Mouse (Mus musculus) hindbrain, embryonic 16.5 days (tissue): ENCODE results near the gene Zfp981. TPM values are rescaled to one million over a fixed set of nuclear protein-coding genes. Genes with fewer than 3 reads are reported as not detected.
"Not testable (repeated sequence)": the region's sequence is repeated elsewhere in the genome, so short reads cannot be mapped to it uniquely, and the experiment has no call there.

Source experiments
- ATAC-seq: fragments of 200-750 bp; cut with Nextera tagmentation; 2 replicates; pipeline ENCODE4 v1.8.0; 2017; ENCODE audit warnings: moderate TSS enrichment, moderate library complexity
- H3K27ac ChIP-seq: fragments of 300-500 bp; sonication (generic); 2 replicates; pipeline ENCODE4 v1.5.1; 2014; ENCODE audit warnings: low read depth, mild to moderate bottlenecking, control low read depth, low read length, moderate library complexity
- H3K27me3 ChIP-seq: fragments of 300-500 bp; sonication (generic); replicated peaks from 2 replicates; pipeline ENCODE4 v1.6.1; 2014; ENCODE audit warnings: low read length; ENCODE audit not compliant: control insufficient read depth, insufficient read depth
- H3K36me3 ChIP-seq: fragments of 300-500 bp; sonication (generic); 2 replicates; pipeline ENCODE4 v1.6.1; 2014; ENCODE audit warnings: mild to moderate bottlenecking, low read length, moderate library complexity, mixed read lengths; ENCODE audit not compliant: control insufficient read depth, insufficient read depth
- H3K4me1 ChIP-seq: fragments of 300-500 bp; sonication (generic); 2 replicates; pipeline ENCODE4 v1.6.1; 2014; ENCODE audit warnings: low read depth, low read length; ENCODE audit not compliant: control insufficient read depth, insufficient read depth
- H3K4me2 ChIP-seq: fragments of 300-500 bp; sonication (generic); 2 replicates; pipeline ENCODE4 v1.6.1; 2014; ENCODE audit warnings: mild to moderate bottlenecking, low read length, control low read depth, moderate library complexity
- H3K4me3 ChIP-seq: fragments of 300-500 bp; sonication (generic); 2 replicates; pipeline ENCODE4 v1.5.1; 2014; ENCODE audit warnings: mild to moderate bottlenecking, low read length, control low read depth, moderate library complexity
- H3K9ac ChIP-seq: fragments of 300-500 bp; sonication (generic); 2 replicates; pipeline ENCODE4 v1.6.1; 2014; ENCODE audit warnings: low read depth, mild to moderate bottlenecking, control low read depth, low read length, moderate library complexity
- H3K9me3 ChIP-seq: fragments of 300-500 bp; sonication (generic); 2 replicates; pipeline ENCODE4 v1.6.1; 2014; ENCODE audit warnings: mild to moderate bottlenecking, low read length, moderate library complexity; ENCODE audit not compliant: control insufficient read depth
- WGBS: fragments of 180-500 bp; shearing (Covaris S2); extraction: QIAGEN DNeasy Blood & Tissue Kit; methylation state at CpG from one replicate; pipeline ENCODE4 v1.1.7; 2014; 5-methylcytosine and 5-hydroxymethylcytosine counted together
- polyA plus RNA-seq: library from polyadenylated mRNA; unstranded; fragments of >200 nt; fragmentation: Nextera tagmentation; extraction: Ambion mirVana; gene quantifications from 2 replicates; pipeline ENCODE4 v1.2.1, GENCODE M21; 2015

Gene Zfp981
- polyA plus RNA-seq, 1 experiment from 2014 or later: 0.39 TPM

GRCm38 (mm10) chr4:146483571-146484280 lies 18.1 kb upstream of the Zfp981 start:
- WGBS: 76% methylated on average over 13 of the region's 13 CpGs
- peak; percentile 59; the same call in 1 of the 2 replicates for ATAC-seq
- not testable (repeated sequence) for H3K36me3 ChIP-seq, H3K27me3 ChIP-seq, H3K4me3 ChIP-seq, H3K4me2 ChIP-seq, H3K27ac ChIP-seq, H3K4me1 ChIP-seq, H3K9ac ChIP-seq
- peaks cover 55% of the 10 kb centered on the region for H3K9me3 ChIP-seq

GRCm38 (mm10) chr4:146484676-146485075 lies 17.2 kb upstream of the Zfp981 start:
- H3K9me3 ChIP-seq: peaks cover 57% of the 10 kb centered on the region
- not testable (repeated sequence) for H3K36me3 ChIP-seq

DNA sequence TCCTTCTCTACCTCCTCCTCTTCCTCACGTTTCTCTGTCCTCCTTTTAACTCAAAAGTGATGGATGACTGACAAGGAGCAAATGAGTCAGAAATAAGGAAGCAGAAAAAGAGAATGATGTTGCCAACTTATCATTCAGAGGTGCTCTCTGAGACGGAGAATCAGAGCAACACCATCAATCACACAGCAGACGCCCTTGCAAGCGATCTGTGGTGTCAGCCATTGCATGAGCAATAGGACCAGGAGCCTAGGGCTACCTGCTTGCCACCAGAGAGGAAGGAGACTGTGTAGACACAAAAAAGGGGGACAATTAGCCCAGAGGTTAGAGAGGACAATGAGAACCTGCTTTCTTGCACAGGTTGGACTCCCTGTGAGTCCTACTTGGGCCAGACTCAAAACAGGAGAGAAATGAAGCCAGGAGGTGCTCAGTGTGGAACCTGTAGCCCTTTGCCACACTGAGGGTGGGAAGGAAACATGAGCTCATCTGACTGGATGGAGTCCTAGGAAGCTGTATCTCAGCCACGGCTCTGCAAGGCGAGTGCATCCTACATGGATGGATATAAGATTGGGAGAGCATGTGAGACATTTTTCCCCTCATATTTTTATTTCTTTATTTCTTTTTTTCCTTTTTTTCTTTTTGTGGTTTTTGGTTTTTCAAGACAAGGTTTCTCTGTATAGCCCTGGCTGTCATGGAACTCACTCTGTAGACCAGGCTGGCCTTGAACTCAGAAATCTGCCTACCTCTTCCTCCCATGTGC lies 16.5 kb upstream of the Zfp981 start:
- H3K4me3 ChIP-seq, H3K27ac ChIP-seq, H3K36me3 ChIP-seq, H3K27me3 ChIP-seq, H3K9ac ChIP-seq, H3K4me2 ChIP-seq, H3K4me1 ChIP-seq, ATAC-seq: not testable (repeated sequence)
- H3K9me3 ChIP-seq: peaks cover 55% of the 10 kb centered on the region
- WGBS: 74% methylated on average over 6 of the region's 6 CpGs

More at GRCm38 (mm10) chr4:146484676-146485075, 17.2 kb upstream of the Zfp981 start:
- H3K4me1 ChIP-seq, H3K9ac ChIP-seq, H3K4me3 ChIP-seq, H3K27me3 ChIP-seq, H3K27ac ChIP-seq, H3K4me2 ChIP-seq, ATAC-seq: not testable (repeated sequence)

GRCm38 (mm10) chr4:146486753-146487152 lies 15.1 kb upstream of the Zfp981 start:
- H3K36me3 ChIP-seq, H3K4me1 ChIP-seq, H3K4me3 ChIP-seq, H3K9ac ChIP-seq, ATAC-seq, H3K27ac ChIP-seq, H3K4me2 ChIP-seq, H3K27me3 ChIP-seq: not testable (repeated sequence)
- H3K9me3 ChIP-seq: peaks cover 51% of the 10 kb centered on the region
- WGBS: 67% methylated on average over 1 of the region's 1 CpGs

- H3K9ac ChIP-seq, H3K27me3 ChIP-seq, ATAC-seq, H3K27ac ChIP-seq, H3K36me3 ChIP-seq, H3K4me2 ChIP-seq, H3K4me3 ChIP-seq, H3K4me1 ChIP-seq: not testable (repeated sequence)
- peaks cover 49% of the 10 kb centered on the region for H3K9me3 ChIP-seq
- WGBS: 79% methylated on average over 4 of the region's 4 CpGs
These were observed 12.6 kb upstream of the Zfp981 start for GRCm38 (mm10) chr4:146489196-146489595.

GRCm38 (mm10) chr4:146491993-146492392 lies 9.8 kb upstream of the Zfp981 start:
- not testable (repeated sequence) for H3K27me3 ChIP-seq, H3K9ac ChIP-seq, H3K4me3 ChIP-seq, H3K4me2 ChIP-seq, H3K4me1 ChIP-seq, ATAC-seq, H3K36me3 ChIP-seq, H3K27ac ChIP-seq
- WGBS: 86% methylated on average over 1 of the region's 1 CpGs
- peaks cover 38% of the 10 kb centered on the region for H3K9me3 ChIP-seq

DNA sequence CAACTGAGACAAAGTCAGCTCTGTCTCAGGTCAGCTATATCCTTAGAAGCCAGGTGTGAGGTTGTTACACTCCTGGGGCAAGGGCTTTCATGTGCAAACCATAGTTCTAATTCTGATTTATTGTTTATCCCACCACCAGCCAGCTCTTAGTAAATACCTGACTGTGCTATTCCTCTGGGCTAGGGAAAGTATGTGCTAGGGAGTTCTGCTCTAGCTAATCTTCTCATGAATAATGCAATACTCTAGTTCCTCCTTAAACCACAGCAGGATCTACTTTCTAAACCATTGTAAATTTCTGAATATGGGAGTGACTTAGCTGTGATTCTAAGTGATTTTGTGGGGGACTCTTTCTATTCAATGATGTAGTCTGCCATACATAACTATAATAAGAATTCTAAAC lies 9.4 kb upstream of the Zfp981 start:
- H3K4me3 ChIP-seq: no peak overlapping the region
- H3K36me3 ChIP-seq: no peaks in the 10 kb centered on the region
- no peak for ATAC-seq

DNA sequence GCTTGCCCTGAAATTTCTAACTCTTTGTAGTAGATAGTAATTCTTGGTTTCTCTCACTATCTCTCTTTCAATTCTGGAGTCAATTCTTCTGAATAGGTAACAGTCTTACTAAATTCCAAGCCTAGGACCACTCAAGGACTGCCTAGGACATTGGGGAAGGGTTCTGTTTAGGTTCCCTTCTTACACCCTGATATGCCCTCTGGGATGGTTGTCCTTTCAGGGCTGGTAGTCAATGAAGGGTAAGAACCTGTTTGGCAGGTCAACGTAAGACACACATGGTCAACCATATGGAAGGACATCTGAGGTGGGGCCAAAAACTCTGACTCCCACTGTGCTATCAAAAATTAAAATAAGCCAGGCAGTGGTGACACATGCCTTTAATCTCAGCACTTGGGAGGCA lies 9.0 kb upstream of the Zfp981 start:
- no peak for ATAC-seq
- WGBS: 40% methylated on average over 1 of the region's 1 CpGs
- Histone ChIP-seq H3K27me3 (no peaks in the 10 kb centered on the region), H3K36me3 (no peaks in the 10 kb centered on the region), H3K9ac (no peak overlapping the region), H3K4me1 (no peaks in the 10 kb centered on the region), H3K9me3 (peaks cover 45% of the 10 kb centered on the region), H3K4me2 (no peak overlapping the region), H3K4me3 (no peak overlapping the region), H3K27ac (no peak overlapping the region)

More for the DNA sequence above, 9.4 kb upstream of the Zfp981 start:
- no peaks in the 10 kb centered on the region for H3K27me3 ChIP-seq
- H3K9me3 ChIP-seq: peaks cover 41% of the 10 kb centered on the region
- H3K27ac ChIP-seq: no peak overlapping the region
- H3K9ac ChIP-seq: no peak overlapping the region
- no peaks in the 10 kb centered on the region for H3K4me1 ChIP-seq
- no peak overlapping the region for H3K4me2 ChIP-seq

DNA sequence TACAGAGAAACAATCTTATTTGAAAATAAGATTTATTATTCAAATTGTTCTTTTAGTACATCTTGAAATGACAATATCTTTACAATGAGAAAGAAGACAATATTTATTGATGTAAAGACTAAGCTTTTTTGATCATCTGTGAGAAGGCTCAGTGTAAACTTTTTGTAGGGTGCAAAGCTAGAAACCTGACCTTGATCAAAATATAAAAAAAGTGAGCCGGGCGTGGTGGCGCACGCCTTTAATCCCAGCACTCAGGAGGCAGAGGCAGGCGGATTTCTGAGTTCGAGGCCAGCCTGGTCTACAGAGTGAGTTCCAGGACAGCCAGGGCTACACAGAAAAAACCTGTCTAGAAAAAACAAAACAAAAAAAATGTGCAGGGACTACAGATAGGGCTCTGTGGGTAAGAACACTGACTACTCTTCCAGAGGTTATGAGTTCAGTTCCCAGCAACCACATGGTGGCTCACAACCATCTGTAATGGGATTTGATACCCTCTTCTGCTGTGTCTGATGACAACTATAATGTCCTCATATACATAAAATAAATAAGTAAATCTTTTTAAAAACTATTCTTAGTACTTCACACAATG lies 8.4 kb upstream of the Zfp981 start:
- 86% methylated on average over 6 of the region's 6 CpGs for WGBS
- not testable (repeated sequence) for H3K27me3 ChIP-seq, H3K4me3 ChIP-seq, H3K9ac ChIP-seq, H3K4me1 ChIP-seq, H3K36me3 ChIP-seq, H3K27ac ChIP-seq, H3K4me2 ChIP-seq
- ATAC-seq: peak; percentile 54; the same call in 1 of the 2 replicates
- H3K9me3 ChIP-seq: peaks cover 48% of the 10 kb centered on the region
